Mouse (Mus musculus) liver, postnatal 0 days (tissue): ENCODE data around the gene Ccdc189. TPM values are rescaled to one million over a fixed set of nuclear protein-coding genes. Genes with fewer than 3 reads are reported as not detected.

ENCODE experiments used
- ATAC-seq: fragments of 200-750 bp; cut with Nextera tagmentation; 2 replicates; pipeline ENCODE4 v1.8.0; 2017; ENCODE audit warnings: mild to moderate bottlenecking, moderate library complexity
- DNase-seq: peaks from one replicate; pipeline ENCODE4 v3.0.0-alpha.2; 2016
- H3K27ac ChIP-seq: fragments of 300-500 bp; sonication (generic); 2 replicates; pipeline ENCODE4 v1.5.1; 2014; ENCODE audit warnings: antibody characterized with exemption, moderate library complexity, mild to moderate bottlenecking, low read depth
- H3K27me3 ChIP-seq: fragments of 300-500 bp; sonication (generic); 2 replicates; pipeline ENCODE4 v1.6.1; 2014; ENCODE audit warnings: low read length, control low read depth, mixed read lengths; ENCODE audit not compliant: insufficient read depth
- H3K36me3 ChIP-seq: fragments of 300-500 bp; sonication (generic); replicated peaks from 2 replicates; pipeline ENCODE4 v1.6.1; 2014; ENCODE audit warnings: mild to moderate bottlenecking, control low read depth, low read length, moderate library complexity, mixed read lengths; ENCODE audit not compliant: insufficient read depth
- H3K4me1 ChIP-seq: fragments of 300-500 bp; sonication (generic); 2 replicates; pipeline ENCODE4 v1.6.1; 2014; ENCODE audit warnings: antibody characterized with exemption, mild to moderate bottlenecking, control low read depth; ENCODE audit not compliant: insufficient read depth
- H3K4me2 ChIP-seq: fragments of 300-500 bp; sonication (generic); 2 replicates; pipeline ENCODE4 v1.6.1; 2014; ENCODE audit warnings: low read depth, mild to moderate bottlenecking, low read length, moderate library complexity, mixed read lengths
- H3K4me3 ChIP-seq: fragments of 300-500 bp; sonication (generic); 2 replicates; pipeline ENCODE4 v1.5.1; 2014; ENCODE audit warnings: low read depth, low read length
- H3K9ac ChIP-seq: fragments of 300-500 bp; sonication (generic); replicated peaks from 2 replicates; pipeline ENCODE4 v1.6.1; 2014; ENCODE audit warnings: mild to moderate bottlenecking, moderate library complexity
- H3K9me3 ChIP-seq: fragments of 300-500 bp; sonication (generic); 2 replicates; pipeline ENCODE4 v1.6.1; 2016; ENCODE audit warnings: mild to moderate bottlenecking, control low read depth, low read length, mixed read lengths
- CTCF ChIP-seq: sonication (generic); IDR thresholded peaks from 2 replicates; pipeline ENCODE4 v1.5.1; 2016; ENCODE audit warnings: antibody characterized with exemption, low read depth
- EP300 ChIP-seq: IDR thresholded peaks from 2 replicates; pipeline ENCODE4 v1.6.1; 2016; ENCODE audit warnings: antibody characterized with exemption, low read depth, mild to moderate bottlenecking
- WGBS: fragments of 180-500 bp; shearing (Covaris S2); extraction: QIAGEN DNeasy Blood & Tissue Kit; methylation state at CpG from one replicate; pipeline ENCODE4 v1.1.7; 2014; ENCODE audit not compliant: insufficient replicate concordance; 5-methylcytosine and 5-hydroxymethylcytosine counted together
- polyA plus RNA-seq: library from polyadenylated mRNA; unstranded; fragments of >200 nt; fragmentation: Nextera tagmentation; extraction: Ambion mirVana; gene quantifications from 2 replicates; pipeline ENCODE4 v1.2.1, GENCODE M21; 2015

Ccdc189 gene
- polyA plus RNA-seq, 1 experiment from 2014 or later = 4.7 TPM

DNA sequence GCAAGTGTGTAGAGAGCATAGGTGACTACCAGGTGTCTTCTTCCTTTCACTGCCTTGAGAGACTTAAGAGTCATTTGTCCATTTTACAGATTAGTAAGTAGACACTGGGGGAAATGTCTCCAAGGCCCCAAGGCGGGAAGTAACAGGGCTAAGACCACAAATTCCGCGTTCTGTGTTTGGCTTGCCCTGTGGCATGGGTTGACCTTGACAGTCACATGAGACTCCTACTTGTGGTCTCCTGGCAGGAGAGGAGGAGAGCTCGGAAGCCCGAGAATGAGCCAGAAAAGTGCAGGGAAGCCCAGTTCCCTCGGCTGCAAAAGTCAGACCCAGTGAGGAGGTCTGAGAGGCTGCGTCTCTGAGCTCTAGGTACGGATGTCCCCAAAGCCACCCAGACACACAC lies 25.1 kb upstream of the Ccdc189 start:
- no peak for DNase-seq
- Histone ChIP-seq H3K27me3 (no peaks in the 10 kb centered on the region), H3K9ac (no peak overlapping the region), H3K4me2 (peak overlapping the region; percentile 78; the same call in 1 of the 2 replicates), H3K4me1 (peaks cover 10% of the 10 kb centered on the region), H3K36me3 (peaks cover 27% of the 10 kb centered on the region), H3K4me3 (no peak overlapping the region), H3K27ac (no peak overlapping the region), H3K9me3 (no peaks in the 10 kb centered on the region)
- no peak for ATAC-seq
- TF ChIP-seq EP300 (no peak), CTCF (no peak)
- 83% methylated on average over 8 of the region's 8 CpGs for WGBS

DNA sequence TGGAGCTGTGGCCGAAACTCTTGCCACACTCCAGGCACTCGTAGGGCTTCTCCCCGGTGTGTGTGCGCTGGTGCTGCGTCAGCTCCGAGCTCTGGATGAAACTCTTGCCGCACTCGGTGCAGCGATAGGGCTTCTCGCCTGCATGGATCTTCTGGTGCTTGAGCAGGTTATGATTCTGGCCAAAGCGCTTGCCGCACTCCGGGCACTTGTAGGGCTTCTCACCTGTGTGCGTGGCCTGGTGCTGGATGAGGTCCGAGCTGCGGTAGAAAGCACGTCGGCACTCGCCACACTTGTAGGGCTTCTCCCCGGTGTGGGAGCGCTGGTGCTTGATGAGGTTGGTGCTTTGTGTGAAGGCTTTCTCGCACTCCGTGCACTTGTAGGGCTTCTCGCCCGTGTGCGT lies 23.2 kb upstream of the Ccdc189 start:
- H3K4me2 ChIP-seq = no peak overlapping the region
- H3K9me3 ChIP-seq = no peaks in the 10 kb centered on the region
- H3K36me3 ChIP-seq = peaks cover 33% of the 10 kb centered on the region
- ATAC-seq = no peak
- H3K4me1 ChIP-seq = peaks cover 10% of the 10 kb centered on the region
- no peak overlapping the region for H3K27ac ChIP-seq
- 96% methylated on average over 26 of the region's 26 CpGs for WGBS
- no peak for DNase-seq
- no peaks in the 10 kb centered on the region for H3K27me3 ChIP-seq
- no peak overlapping the region for H3K9ac ChIP-seq
- no peak overlapping the region for H3K4me3 ChIP-seq
- TF ChIP-seq CTCF = no peak
- no peak for TF ChIP-seq EP300

DNA sequence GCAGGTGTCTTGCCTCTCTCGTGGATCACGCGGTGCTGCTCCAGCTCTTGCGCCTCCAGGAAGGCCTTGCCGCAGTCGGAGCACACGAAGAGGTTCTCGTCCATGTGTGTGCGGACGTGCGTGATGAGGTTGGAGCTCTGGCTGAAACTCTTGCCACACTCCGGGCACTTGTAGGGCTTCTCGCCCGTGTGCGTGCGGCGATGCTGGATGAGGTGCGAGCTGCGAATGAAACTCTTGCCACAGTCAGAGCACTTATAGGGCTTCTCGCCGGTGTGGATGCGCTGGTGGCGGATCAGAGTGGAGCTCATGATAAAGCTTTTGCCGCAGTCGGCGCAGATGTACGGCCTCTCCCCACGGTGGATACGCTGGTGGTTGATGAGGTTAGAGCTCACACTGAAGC lies 22.6 kb upstream of the Ccdc189 start:
- no peak for DNase-seq
- Histone ChIP-seq H3K4me1 (peaks cover 10% of the 10 kb centered on the region), H3K27me3 (no peaks in the 10 kb centered on the region), H3K9ac (no peak overlapping the region), H3K4me2 (no peak overlapping the region), H3K9me3 (no peaks in the 10 kb centered on the region), H3K4me3 (no peak overlapping the region), H3K27ac (no peak overlapping the region), H3K36me3 (peaks cover 33% of the 10 kb centered on the region)
- 92% methylated on average over 29 of the region's 29 CpGs for WGBS
- ATAC-seq = no peak
- no peak for TF ChIP-seq EP300
- TF ChIP-seq CTCF = no peak

DNA sequence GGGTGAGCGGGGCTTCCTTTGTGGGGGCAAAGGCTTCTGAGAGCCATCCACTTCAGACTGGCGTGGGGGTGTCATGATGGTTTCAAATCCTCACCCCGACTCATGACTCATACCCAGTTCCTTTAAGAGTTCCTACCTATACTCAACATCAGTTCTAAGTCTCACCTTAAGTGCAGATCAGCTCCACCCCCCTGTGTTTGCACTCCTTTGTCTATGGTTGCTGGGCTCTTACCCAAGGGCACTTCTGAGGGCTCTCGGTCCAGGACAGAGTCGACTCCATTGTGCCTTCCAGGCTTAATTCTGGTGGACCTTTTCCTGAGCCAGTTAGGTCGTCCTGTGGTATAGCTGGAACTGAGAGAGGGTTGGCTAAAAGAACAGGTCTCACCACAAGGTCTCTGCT lies 18.8 kb upstream of the Ccdc189 start:
- Histone ChIP-seq H3K4me2 (no peak overlapping the region), H3K4me1 (no peaks in the 10 kb centered on the region), H3K27ac (no peak overlapping the region), H3K9me3 (no peaks in the 10 kb centered on the region), H3K36me3 (peaks cover 53% of the 10 kb centered on the region), H3K27me3 (no peaks in the 10 kb centered on the region), H3K4me3 (no peak overlapping the region), H3K9ac (no peak overlapping the region)
- ATAC-seq = no peak
- no peak for DNase-seq
- TF ChIP-seq EP300 (no peak), CTCF (no peak)
- 80% methylated on average over 6 of the region's 6 CpGs for WGBS

DNA sequence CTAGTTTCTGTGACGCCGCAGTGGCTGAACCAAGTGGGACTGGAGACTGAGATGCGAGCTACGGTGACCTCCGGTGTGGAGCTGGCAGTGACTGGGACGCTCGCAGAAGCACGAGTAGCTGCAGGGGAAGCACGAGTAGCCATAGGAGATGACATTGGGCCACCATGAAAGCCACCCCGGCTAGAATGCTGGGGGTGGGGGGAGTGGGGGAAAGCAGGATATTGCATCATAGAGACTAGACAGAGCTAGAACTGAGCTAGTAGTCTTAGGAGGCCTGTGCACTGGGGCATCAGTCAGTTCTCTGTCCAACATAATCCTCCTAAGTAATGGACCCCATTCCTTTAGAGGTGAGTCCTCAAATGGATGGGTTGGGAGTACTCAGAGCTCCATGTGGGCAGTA lies 15.9 kb upstream of the Ccdc189 start:
- peaks cover 60% of the 10 kb centered on the region for H3K36me3 ChIP-seq
- H3K27ac ChIP-seq = no peak overlapping the region

DNA sequence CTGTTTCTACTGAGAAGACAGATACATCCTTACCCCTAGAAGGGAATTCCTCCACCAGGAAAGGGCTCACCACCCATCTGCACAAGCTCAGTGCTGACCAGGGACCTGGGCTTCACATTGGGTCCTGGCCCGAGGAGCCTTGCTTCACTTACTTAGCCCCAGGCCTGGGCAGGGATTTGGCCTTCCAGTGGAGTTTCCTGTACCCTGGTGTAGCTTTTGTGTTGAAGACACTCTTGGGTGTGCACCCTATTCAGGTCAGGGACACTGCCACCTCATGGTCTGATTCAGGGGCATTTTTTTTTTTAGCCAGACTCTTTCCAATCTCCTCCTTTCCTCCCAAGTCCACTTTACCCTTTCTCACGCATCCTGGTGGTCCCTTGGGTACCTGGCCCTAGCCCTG lies 14.5 kb upstream of the Ccdc189 start:
- H3K9ac ChIP-seq = no peak overlapping the region
- no peak for TF ChIP-seq EP300
- TF ChIP-seq CTCF = no peak
- WGBS = 91% methylated on average over 2 of the region's 2 CpGs
- H3K4me1 ChIP-seq = no peaks in the 10 kb centered on the region
- DNase-seq = no peak
- no peak overlapping the region for H3K4me2 ChIP-seq
- H3K27me3 ChIP-seq = no peaks in the 10 kb centered on the region
- H3K4me3 ChIP-seq = no peak overlapping the region
- no peak overlapping the region for H3K27ac ChIP-seq
- no peaks in the 10 kb centered on the region for H3K9me3 ChIP-seq
- H3K36me3 ChIP-seq = peaks cover 63% of the 10 kb centered on the region
- no peak for ATAC-seq

More for the DNA sequence above, 15.9 kb upstream of the Ccdc189 start:
- Histone ChIP-seq H3K27me3 (no peaks in the 10 kb centered on the region), H3K9ac (no peak overlapping the region), H3K4me2 (no peak overlapping the region), H3K9me3 (no peaks in the 10 kb centered on the region), H3K4me3 (no peak overlapping the region), H3K4me1 (no peaks in the 10 kb centered on the region)
- TF ChIP-seq CTCF (no peak), EP300 (no peak)
- ATAC-seq (no peak), DNase-seq (no peak)
- WGBS = 78% methylated on average over 10 of the region's 10 CpGs

DNA sequence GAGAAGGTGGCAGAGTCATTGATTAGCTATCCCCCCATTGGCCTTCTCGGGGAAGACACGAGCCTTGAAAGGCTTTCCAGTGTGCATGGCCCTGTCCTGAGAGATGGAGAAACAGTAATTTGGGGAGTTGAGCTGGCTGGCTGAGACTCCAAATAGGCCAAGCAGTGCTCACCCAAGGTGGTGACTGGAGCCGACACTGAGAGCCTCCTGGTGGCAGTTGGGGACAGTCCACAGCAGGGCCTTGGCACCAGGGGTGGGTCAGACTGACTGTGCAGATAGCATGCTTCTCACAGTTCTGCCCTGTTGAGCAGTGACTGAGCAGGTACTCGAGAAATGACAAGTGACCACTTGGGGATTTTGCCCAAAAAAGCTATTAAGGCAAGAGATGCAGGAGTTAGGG lies 13.3 kb upstream of the Ccdc189 start:
- H3K9ac ChIP-seq = no peak overlapping the region
- TF ChIP-seq CTCF (peak; percentile 26), EP300 (no peak)
- no peak for ATAC-seq
- H3K36me3 ChIP-seq = peaks cover 72% of the 10 kb centered on the region
- WGBS = 83% methylated on average over 4 of the region's 4 CpGs
- H3K27me3 ChIP-seq = no peaks in the 10 kb centered on the region
- no peaks in the 10 kb centered on the region for H3K9me3 ChIP-seq
- H3K27ac ChIP-seq = no peak overlapping the region
- no peaks in the 10 kb centered on the region for H3K4me1 ChIP-seq
- no peak for DNase-seq
- H3K4me3 ChIP-seq = no peak overlapping the region
- H3K4me2 ChIP-seq = no peak overlapping the region
